Mouse (Mus musculus): ENCODE data around the gene Mpst.

Mpst gene

GRCm38 (mm10) chr15:78390855-78391254 is 15.4 kb upstream of the Mpst start:
- TF ChIP-seq GATA4 (IDR thresholded peaks at IDR 0.05; ENCODE audit: insufficient replicate concordance, low read length) = no peak

GRCm38 (mm10) chr15:78395478-78395962 is 10.7 kb upstream of the Mpst start, which contains the start of gene Tex33:
TSS of gene Tex33 (minus strand) at chr15:78395912.
- no peak for TF ChIP-seq GATA4 (IDR thresholded peaks at IDR 0.05; ENCODE audit: insufficient replicate concordance, low read length)

- no peak for TF ChIP-seq GATA4 (IDR thresholded peaks at IDR 0.05; ENCODE audit: insufficient replicate concordance, low read length)
These were observed 4.9 kb upstream of the Mpst start for GRCm38 (mm10) chr15:78401345-78401744.

- TF ChIP-seq GATA4 (IDR thresholded peaks at IDR 0.05; ENCODE audit: insufficient replicate concordance, low read length) = no peak
These were observed 4.3 kb upstream of the Mpst start for GRCm38 (mm10) chr15:78401921-78402320.

GRCm38 (mm10) chr15:78402423-78402822 is 3.8 kb upstream of the Mpst start:
- no peak for TF ChIP-seq GATA4 (IDR thresholded peaks at IDR 0.05; ENCODE audit: insufficient replicate concordance, low read length)

GRCm38 (mm10) chr15:78403301-78403741 is 2.9 kb upstream of the Mpst start:
- TF ChIP-seq GATA4 (IDR thresholded peaks at IDR 0.05; ENCODE audit: insufficient replicate concordance, low read length) = no peak; the same call in 1 of the 2 replicates

GRCm38 (mm10) chr15:78403896-78404295 is 2.3 kb upstream of the Mpst start:
- TF ChIP-seq GATA4 (IDR thresholded peaks at IDR 0.05; ENCODE audit: insufficient replicate concordance, low read length) = no peak

- no peak for TF ChIP-seq GATA4 (IDR thresholded peaks at IDR 0.05; ENCODE audit: insufficient replicate concordance, low read length)
These were observed 1.1 kb upstream of the Mpst start for GRCm38 (mm10) chr15:78405098-78405497.

GRCm38 (mm10) chr15:78405517-78406211 is 552 bp upstream of the Mpst start, which contains the start of gene Tst:
TSS of gene Tst (minus strand) at chr15:78405907.
- TF ChIP-seq GATA4 (IDR thresholded peaks at IDR 0.05; ENCODE audit: insufficient replicate concordance, low read length) = no peak

- no peak for TF ChIP-seq GATA4 (IDR thresholded peaks at IDR 0.05; ENCODE audit: insufficient replicate concordance, low read length)
These were observed 3.4 kb downstream of the Mpst start for GRCm38 (mm10) chr15:78409570-78410052.

GRCm38 (mm10) chr15:78413083-78413718 is 7.0 kb downstream of the Mpst start:
- no peak for TF ChIP-seq GATA4 (IDR thresholded peaks at IDR 0.05; ENCODE audit: insufficient replicate concordance, low read length)

- no peak for TF ChIP-seq GATA4 (IDR thresholded peaks at IDR 0.05; ENCODE audit: insufficient replicate concordance, low read length)
These were observed 7.5 kb downstream of the Mpst start for GRCm38 (mm10) chr15:78413719-78414117.

GRCm38 (mm10) chr15:78414157-78414556 is 7.9 kb downstream of the Mpst start:
- no peak for TF ChIP-seq GATA4 (IDR thresholded peaks at IDR 0.05; ENCODE audit: insufficient replicate concordance, low read length)

- no peak for TF ChIP-seq GATA4 (IDR thresholded peaks at IDR 0.05; ENCODE audit: insufficient replicate concordance, low read length)
These were observed 10.7 kb downstream of the Mpst start for GRCm38 (mm10) chr15:78416937-78417336.

GRCm38 (mm10) chr15:78420395-78420794 is 14.2 kb downstream of the Mpst start:
- TF ChIP-seq GATA4 (IDR thresholded peaks at IDR 0.05; ENCODE audit: insufficient replicate concordance, low read length) = no peak
